Mouse (Mus musculus): ENCODE data around the gene Hmg20a. TPM values are rescaled to one million over a fixed set of nuclear protein-coding genes. Genes with fewer than 3 reads are reported as not detected.
A peak's percentile ranks its signal among the peaks of the same experiment; 100 is the strongest.

The Hmg20a gene
- polyA plus RNA-seq, 1 experiment: 138 TPM

- 4% methylated on average over 31 of the region's 31 CpGs for WGBS
- H3K4me3 ChIP-seq (ENCODE audit: insufficient read depth, low read depth, low read length): peak overlapping the region; percentile 41
- H3K27ac ChIP-seq (ENCODE audit: insufficient read depth, low read depth, low read length): peak overlapping the region; percentile 93
- peaks cover 25% of the 10 kb centered on the region for H3K4me1 ChIP-seq (ENCODE audit: control insufficient read depth, insufficient read depth, low read length)
- TF ChIP-seq CTCF (IDR thresholded peaks at IDR 0.05; ENCODE audit: insufficient read depth, low read depth, low read length): peak; percentile 71
- TF ChIP-seq POLR2A (IDR thresholded peaks at IDR 0.05; ENCODE audit: insufficient read depth, low read depth, low read length): no peak
Observed at GRCm38 (mm10) chr9:56505793-56506755, 87.7 kb downstream of the Hmg20a start.

DNA sequence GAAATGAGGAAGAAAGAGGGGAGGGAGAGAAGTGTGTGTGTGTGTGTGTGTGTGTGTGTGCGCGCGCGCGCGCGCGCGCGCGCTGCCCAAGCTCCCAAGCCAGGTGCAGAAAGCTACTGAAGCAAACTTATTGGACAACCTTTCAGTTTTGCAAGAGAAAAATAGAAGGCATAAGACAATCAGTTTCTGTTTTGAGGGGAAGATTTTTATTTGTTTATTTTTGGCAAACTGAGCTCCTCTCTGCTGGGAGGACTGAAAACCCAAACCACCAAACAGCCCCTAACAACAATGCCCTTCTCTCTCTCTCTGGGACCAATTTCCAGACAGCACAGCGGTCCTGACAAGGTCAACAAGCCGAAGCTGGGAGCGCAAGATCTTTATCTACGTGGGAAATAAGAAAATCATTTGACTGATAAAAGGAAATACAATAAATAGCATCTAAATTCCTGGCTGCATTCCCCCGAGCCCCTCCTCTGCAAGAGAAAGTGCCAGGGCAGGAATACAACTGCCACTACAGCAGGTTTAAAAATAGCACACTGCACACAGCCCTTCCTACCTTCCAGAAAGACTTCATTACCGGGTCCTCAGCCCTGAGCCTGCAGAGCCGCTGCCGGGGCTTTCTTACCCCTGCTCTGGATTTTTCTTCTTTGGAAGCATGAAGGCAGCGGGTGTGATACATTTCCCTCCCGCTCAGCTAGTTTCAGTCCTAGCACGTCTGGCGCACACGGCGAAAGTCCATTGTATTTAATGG is 88.7 kb downstream of the Hmg20a start:
- H3K27ac ChIP-seq (ENCODE audit: insufficient read depth, low read depth, low read length): peak overlapping the region; percentile 93
- peak overlapping the region; percentile 41 for H3K4me3 ChIP-seq (ENCODE audit: insufficient read depth, low read depth, low read length)
- 3% methylated on average over 25 of the region's 25 CpGs for WGBS
- H3K4me1 ChIP-seq (ENCODE audit: control insufficient read depth, insufficient read depth, low read length): peaks cover 25% of the 10 kb centered on the region
- TF ChIP-seq POLR2A (IDR thresholded peaks at IDR 0.05; ENCODE audit: insufficient read depth, low read depth, low read length) (no peak), CTCF (IDR thresholded peaks at IDR 0.05; ENCODE audit: insufficient read depth, low read depth, low read length) (no peak)

DNA sequence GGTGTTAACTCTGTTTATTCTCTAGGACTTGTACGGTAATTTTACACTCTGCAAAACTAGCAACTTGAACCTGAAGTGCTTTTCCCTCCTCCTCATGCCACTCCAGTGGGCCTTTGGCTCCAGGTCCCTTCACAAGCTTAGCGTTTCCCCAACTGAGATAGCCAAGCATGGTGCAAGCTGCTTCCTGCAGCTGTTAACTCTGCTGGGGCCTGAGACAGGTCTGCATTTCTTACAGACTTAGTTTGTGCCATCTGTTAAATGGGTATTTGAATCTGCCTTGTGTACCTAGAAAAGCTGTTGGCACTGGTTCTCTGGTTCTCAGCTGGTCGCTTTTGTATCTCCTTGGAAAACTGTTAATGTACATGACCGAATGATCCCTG is 89.3 kb downstream of the Hmg20a start:
- 54% methylated on average over 4 of the region's 4 CpGs for WGBS
- TF ChIP-seq CTCF (IDR thresholded peaks at IDR 0.05; ENCODE audit: insufficient read depth, low read depth, low read length): no peak
- TF ChIP-seq POLR2A (IDR thresholded peaks at IDR 0.05; ENCODE audit: insufficient read depth, low read depth, low read length): no peak
- H3K4me1 ChIP-seq (ENCODE audit: control insufficient read depth, insufficient read depth, low read length): peaks cover 25% of the 10 kb centered on the region
- H3K4me3 ChIP-seq (ENCODE audit: insufficient read depth, low read depth, low read length): no peak overlapping the region
- peak overlapping the region; percentile 93 for H3K27ac ChIP-seq (ENCODE audit: insufficient read depth, low read depth, low read length)

DNA sequence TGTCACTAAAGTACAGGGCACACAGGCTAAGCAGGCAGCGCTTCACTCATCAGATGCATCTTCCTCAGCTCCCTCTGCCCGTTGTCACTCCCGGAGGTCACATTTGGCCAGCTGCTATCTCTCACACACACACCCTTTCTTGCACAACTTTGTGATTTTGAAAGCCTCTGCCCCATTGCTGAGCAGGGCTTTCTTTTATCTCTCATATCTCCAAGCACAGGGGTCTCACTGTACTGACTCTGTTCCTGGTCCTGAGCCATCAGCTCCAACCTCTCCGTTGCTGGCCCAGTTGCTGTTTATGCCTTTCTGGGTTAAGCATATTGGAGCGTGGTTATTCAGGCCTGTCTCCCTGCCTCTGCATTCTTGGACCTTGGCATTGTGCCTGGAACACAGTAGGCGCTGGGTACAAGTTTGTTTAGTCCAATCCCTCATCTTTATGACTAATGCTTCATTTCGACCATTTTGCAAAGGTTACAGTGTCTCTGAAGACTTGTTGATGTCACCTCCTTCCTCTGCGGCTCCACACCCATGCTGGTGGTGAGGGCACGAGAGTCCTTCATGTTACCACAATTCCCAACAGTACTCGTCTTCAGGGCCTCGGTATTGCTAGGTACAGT is 90.5 kb downstream of the Hmg20a start:
- Histone ChIP-seq H3K4me1 (ENCODE audit: control insufficient read depth, insufficient read depth, low read length) (peaks cover 25% of the 10 kb centered on the region), H3K4me3 (ENCODE audit: insufficient read depth, low read depth, low read length) (no peak overlapping the region), H3K27ac (ENCODE audit: insufficient read depth, low read depth, low read length) (no peak overlapping the region)
- WGBS: 79% methylated on average over 11 of the region's 11 CpGs
- TF ChIP-seq CTCF (IDR thresholded peaks at IDR 0.05; ENCODE audit: insufficient read depth, low read depth, low read length): no peak
- TF ChIP-seq POLR2A (IDR thresholded peaks at IDR 0.05; ENCODE audit: insufficient read depth, low read depth, low read length): no peak

GRCm38 (mm10) chr9:56510281-56510680 is 91.9 kb downstream of the Hmg20a start:
- TF ChIP-seq CTCF (IDR thresholded peaks at IDR 0.05; ENCODE audit: insufficient read depth, low read depth, low read length): no peak
- TF ChIP-seq POLR2A (IDR thresholded peaks at IDR 0.05; ENCODE audit: insufficient read depth, low read depth, low read length): no peak
- Histone ChIP-seq H3K4me1 (ENCODE audit: control insufficient read depth, insufficient read depth, low read length) (peaks cover 21% of the 10 kb centered on the region), H3K27ac (ENCODE audit: insufficient read depth, low read depth, low read length) (no peak overlapping the region), H3K4me3 (ENCODE audit: insufficient read depth, low read depth, low read length) (no peak overlapping the region)
- 90% methylated on average over 2 of the region's 2 CpGs for WGBS

- Histone ChIP-seq H3K4me3 (ENCODE audit: insufficient read depth, low read depth, low read length) (no peak overlapping the region), H3K27ac (ENCODE audit: insufficient read depth, low read depth, low read length) (no peak overlapping the region), H3K4me1 (ENCODE audit: control insufficient read depth, insufficient read depth, low read length) (peaks cover 12% of the 10 kb centered on the region)
- no peak for TF ChIP-seq CTCF (IDR thresholded peaks at IDR 0.05; ENCODE audit: insufficient read depth, low read depth, low read length)
- TF ChIP-seq POLR2A (IDR thresholded peaks at IDR 0.05; ENCODE audit: insufficient read depth, low read depth, low read length): no peak
- WGBS: 93% methylated on average over 4 of the region's 4 CpGs
Observed at GRCm38 (mm10) chr9:56512486-56512885, 94.1 kb downstream of the Hmg20a start.

DNA sequence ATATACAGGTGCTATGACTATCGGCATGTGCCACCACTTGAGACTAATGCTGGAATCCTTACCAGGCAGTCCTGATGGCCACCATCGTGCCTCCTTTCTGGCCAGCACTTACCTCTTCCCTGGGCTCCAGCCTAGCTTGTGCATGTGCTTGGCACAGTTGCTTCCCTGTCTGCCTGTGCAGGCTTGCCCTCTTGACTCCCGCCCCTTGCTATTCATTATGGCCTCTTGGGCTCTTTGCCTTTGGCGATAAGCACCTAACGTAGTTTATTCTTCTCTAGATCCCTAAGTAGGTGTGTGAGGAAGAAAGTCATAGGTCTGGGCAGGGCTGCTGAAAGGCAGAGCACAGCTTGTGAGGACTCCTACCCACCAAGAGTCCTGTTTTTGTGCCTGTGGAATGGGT is 96.7 kb downstream of the Hmg20a start:
- TF ChIP-seq CTCF (IDR thresholded peaks at IDR 0.05; ENCODE audit: insufficient read depth, low read depth, low read length) (no peak), POLR2A (IDR thresholded peaks at IDR 0.05; ENCODE audit: insufficient read depth, low read depth, low read length) (no peak)
- WGBS: 92% methylated on average over 5 of the region's 5 CpGs
- peaks cover 10% of the 10 kb centered on the region for H3K4me1 ChIP-seq (ENCODE audit: control insufficient read depth, insufficient read depth, low read length)
- H3K4me3 ChIP-seq (ENCODE audit: insufficient read depth, low read depth, low read length): no peak overlapping the region
- H3K27ac ChIP-seq (ENCODE audit: insufficient read depth, low read depth, low read length): no peak overlapping the region

GRCm38 (mm10) chr9:56516219-56516618 is 97.8 kb downstream of the Hmg20a start:
- 90% methylated on average over 3 of the region's 3 CpGs for WGBS
- Histone ChIP-seq H3K4me1 (ENCODE audit: control insufficient read depth, insufficient read depth, low read length) (peaks cover 10% of the 10 kb centered on the region), H3K27ac (ENCODE audit: insufficient read depth, low read depth, low read length) (no peak overlapping the region), H3K4me3 (ENCODE audit: insufficient read depth, low read depth, low read length) (no peak overlapping the region)
- no peak for TF ChIP-seq POLR2A (IDR thresholded peaks at IDR 0.05; ENCODE audit: insufficient read depth, low read depth, low read length)
- TF ChIP-seq CTCF (IDR thresholded peaks at IDR 0.05; ENCODE audit: insufficient read depth, low read depth, low read length): no peak

Data from olfactory bulb, adult 2 months (tissue).